Mouse (Mus musculus) limb, embryonic 12.5 days (tissue): ENCODE data around the gene Sec22a. TPM values are rescaled to one million over a fixed set of nuclear protein-coding genes. Genes with fewer than 3 reads are reported as not detected.

Source experiments
- ATAC-seq: fragments of 200-750 bp; cut with Nextera tagmentation; 2 replicates; pipeline ENCODE4 v1.8.0; 2017; ENCODE audit warnings: low read depth, moderate TSS enrichment; ENCODE audit not compliant: insufficient number of reproducible peaks, insufficient read depth, low FRiP score, low TSS enrichment
- H3K27ac ChIP-seq: fragments of 300-500 bp; sonication (generic); 2 replicates; pipeline ENCODE4 v1.5.1; 2016; ENCODE audit warnings: mild to moderate bottlenecking, moderate library complexity
- H3K27me3 ChIP-seq: fragments of 300-500 bp; sonication (generic); 2 replicates; pipeline ENCODE4 v1.6.1; 2016; ENCODE audit warnings: mild to moderate bottlenecking, moderate library complexity
- H3K36me3 ChIP-seq: fragments of 300-500 bp; sonication (generic); 2 replicates; pipeline ENCODE4 v1.6.1; 2016; ENCODE audit warnings: mild to moderate bottlenecking, moderate library complexity
- H3K4me1 ChIP-seq: fragments of 300-500 bp; sonication (generic); replicated peaks from 2 replicates; pipeline ENCODE4 v1.6.1; 2016
- H3K4me2 ChIP-seq: fragments of 300-500 bp; sonication (generic); 2 replicates; pipeline ENCODE4 v1.6.1; 2016; ENCODE audit warnings: mild to moderate bottlenecking, moderate library complexity
- H3K4me3 ChIP-seq: fragments of 300-500 bp; sonication (generic); replicated peaks from 2 replicates; pipeline ENCODE4 v1.5.1; 2016; ENCODE audit warnings: mild to moderate bottlenecking
- H3K9ac ChIP-seq: fragments of 300-500 bp; sonication (generic); replicated peaks from 2 replicates; pipeline ENCODE4 v1.6.1; 2016; ENCODE audit warnings: mild to moderate bottlenecking, moderate library complexity
- H3K9me3 ChIP-seq: fragments of 300-500 bp; sonication (generic); 2 replicates; pipeline ENCODE4 v1.6.1; 2016; ENCODE audit warnings: mild to moderate bottlenecking, moderate library complexity
- WGBS: fragments of 180-500 bp; shearing (Covaris S2); methylation state at CpG from one replicate; pipeline ENCODE4 v1.1.7; 2016; 5-methylcytosine and 5-hydroxymethylcytosine counted together
- polyA plus RNA-seq: library from polyadenylated mRNA; unstranded; fragments of >200 nt; fragmentation: Nextera tagmentation; extraction: Ambion mirVana; gene quantifications from 2 replicates; pipeline ENCODE4 v1.2.1, GENCODE M21; 2016

Sec22a gene
- polyA plus RNA-seq, 1 experiment from 2014 or later: 39.1 TPM

DNA sequence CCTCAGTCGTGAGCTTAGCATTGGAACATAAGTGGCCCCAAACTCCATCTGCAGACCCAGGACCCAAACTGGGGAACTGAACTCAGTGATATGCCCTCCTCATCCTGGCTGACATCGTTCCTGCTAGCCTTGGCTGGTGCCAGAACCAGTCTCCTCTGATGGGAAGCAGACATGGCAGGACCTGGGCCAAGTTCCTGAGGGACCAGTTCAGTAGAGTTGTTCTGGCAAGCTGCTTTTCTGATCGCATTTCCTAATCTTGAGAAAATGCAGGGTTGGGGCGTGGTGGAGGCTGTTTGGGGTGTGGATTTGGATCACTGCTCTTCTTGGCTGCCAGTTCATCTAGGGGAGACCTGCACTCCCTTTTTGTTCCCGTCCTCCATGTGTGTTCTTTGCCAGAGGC lies 65.9 kb downstream of the Sec22a start:
- Histone ChIP-seq H3K27ac (no peak overlapping the region), H3K36me3 (no peaks in the 10 kb centered on the region), H3K4me2 (no peak overlapping the region), H3K27me3 (no peaks in the 10 kb centered on the region), H3K4me3 (no peak overlapping the region), H3K9ac (no peak overlapping the region), H3K4me1 (no peaks in the 10 kb centered on the region), H3K9me3 (no peaks in the 10 kb centered on the region)
- no peak for ATAC-seq
- 80% methylated on average over 5 of the region's 5 CpGs for WGBS

DNA sequence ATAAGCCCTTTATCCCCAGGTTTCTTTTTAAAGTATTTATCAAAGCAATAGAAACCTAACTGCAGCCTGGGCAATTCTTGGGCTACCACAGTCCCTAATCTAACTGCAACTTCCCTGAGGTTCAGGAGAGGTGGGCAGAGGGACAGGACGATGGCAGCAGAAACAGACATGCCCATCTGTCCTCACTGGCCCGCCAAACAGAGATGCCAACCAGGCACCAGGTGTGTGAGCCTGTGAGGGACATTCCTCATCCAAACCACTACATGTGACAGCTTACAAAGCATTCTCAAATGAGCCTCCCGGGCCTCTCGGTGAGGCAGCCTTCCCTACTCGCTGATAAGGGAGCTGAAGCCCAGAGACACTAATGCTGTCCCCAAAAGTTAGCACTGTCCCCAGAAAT lies 76.5 kb downstream of the Sec22a start:
- WGBS: 89% methylated on average over 5 of the region's 5 CpGs
- ATAC-seq: no peak
- peaks cover 7% of the 10 kb centered on the region; the same call in 1 of the 2 replicates for H3K27me3 ChIP-seq
- 0 out of 2 replicates have a peak, but pooled peaks cover 7% of the 10 kb centered on the region for H3K36me3 ChIP-seq
- no peaks in the 10 kb centered on the region for H3K9me3 ChIP-seq
- H3K4me3 ChIP-seq: no peak overlapping the region
- no peak overlapping the region for H3K9ac ChIP-seq
- H3K4me1 ChIP-seq: no peaks in the 10 kb centered on the region
- no peak overlapping the region for H3K27ac ChIP-seq
- no peak overlapping the region for H3K4me2 ChIP-seq

DNA sequence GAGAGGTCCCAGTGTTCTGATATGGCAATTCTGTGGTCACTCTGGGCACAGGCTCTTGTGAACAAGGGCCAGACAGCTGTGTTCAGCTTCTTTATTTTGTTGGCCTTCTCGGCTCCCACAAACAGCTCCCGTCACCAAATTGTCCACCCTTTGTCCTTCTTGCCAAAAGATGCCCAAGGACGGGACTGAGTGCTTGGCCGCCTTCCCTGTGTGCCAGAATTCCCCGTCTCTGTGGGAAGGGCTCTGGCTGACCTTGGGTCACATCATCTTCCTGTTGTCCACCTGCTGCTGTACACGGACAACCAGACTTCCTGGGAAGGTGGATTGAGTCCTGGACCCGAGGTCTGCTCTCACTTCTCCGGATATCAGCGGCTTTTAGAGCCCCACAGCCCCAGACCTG lies 77.9 kb downstream of the Sec22a start:
- Histone ChIP-seq H3K36me3 (0 out of 2 replicates have a peak, but pooled peaks cover 3% of the 10 kb centered on the region), H3K4me2 (no peak overlapping the region), H3K27ac (no peak overlapping the region), H3K9me3 (no peaks in the 10 kb centered on the region), H3K27me3 (peaks cover 7% of the 10 kb centered on the region; the same call in 1 of the 2 replicates), H3K4me3 (no peak overlapping the region), H3K9ac (no peak overlapping the region), H3K4me1 (no peaks in the 10 kb centered on the region)
- WGBS: 81% methylated on average over 9 of the region's 9 CpGs
- no peak for ATAC-seq

DNA sequence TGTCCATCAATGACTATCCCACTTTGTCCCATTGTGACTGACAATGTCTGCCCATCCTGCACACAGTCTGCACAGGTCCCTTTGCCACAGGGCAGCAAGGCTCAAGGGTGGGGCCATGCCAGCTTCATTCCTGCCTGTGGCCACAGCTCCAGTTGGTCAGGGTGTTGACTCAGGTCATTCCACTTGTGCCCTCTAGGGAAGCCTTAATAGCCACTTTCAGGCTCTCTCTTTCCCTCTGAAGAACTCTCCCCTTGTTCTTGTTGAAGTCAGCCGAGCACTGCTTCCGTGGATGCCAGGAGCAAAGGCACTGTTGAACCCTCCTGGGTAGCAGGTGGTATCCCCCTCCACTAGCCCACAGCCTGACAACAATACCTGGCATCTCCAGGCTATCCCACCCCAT lies 81.3 kb downstream of the Sec22a start:
- WGBS: 72% methylated on average over 2 of the region's 2 CpGs
- no peak for ATAC-seq
- H3K9me3 ChIP-seq: no peaks in the 10 kb centered on the region
- no peak overlapping the region for H3K27ac ChIP-seq
- no peaks in the 10 kb centered on the region for H3K4me1 ChIP-seq
- no peaks in the 10 kb centered on the region for H3K27me3 ChIP-seq
- H3K4me2 ChIP-seq: no peak overlapping the region
- no peak overlapping the region for H3K4me3 ChIP-seq
- H3K9ac ChIP-seq: no peak overlapping the region
- 0 out of 2 replicates have a peak, but pooled peaks cover 3% of the 10 kb centered on the region for H3K36me3 ChIP-seq

GRCm38 (mm10) chr16:35278166-35278565 lies 85.6 kb downstream of the Sec22a start:
- 81% methylated on average over 6 of the region's 6 CpGs for WGBS
- Histone ChIP-seq H3K9ac (no peak overlapping the region), H3K27ac (no peak overlapping the region), H3K4me1 (peaks cover 9% of the 10 kb centered on the region; the same call in 1 of the 2 replicates), H3K27me3 (peaks cover 18% of the 10 kb centered on the region), H3K36me3 (0 out of 2 replicates have a peak, but pooled peaks cover 3% of the 10 kb centered on the region), H3K4me3 (no peak overlapping the region), H3K9me3 (no peaks in the 10 kb centered on the region), H3K4me2 (no peak overlapping the region)
- no peak for ATAC-seq

DNA sequence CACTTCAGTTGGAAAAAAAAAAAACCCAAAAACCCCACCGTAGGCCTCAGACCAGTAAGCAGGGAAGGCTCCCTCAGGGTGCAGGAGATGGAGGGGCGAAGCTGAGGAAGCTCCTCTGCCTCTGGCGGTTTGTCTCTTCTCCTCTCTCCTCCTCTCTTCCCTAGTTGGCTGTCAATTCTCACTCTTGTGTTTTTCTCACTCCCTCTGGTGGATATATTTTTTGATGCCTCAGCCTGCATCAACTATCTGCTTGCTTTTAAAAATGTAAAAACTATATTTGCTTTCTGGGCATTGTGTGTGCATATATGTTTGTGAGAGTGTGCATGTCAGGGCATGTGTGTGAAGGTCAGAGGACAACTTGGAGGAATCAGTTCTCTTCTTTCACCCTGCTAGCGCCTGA lies 91.3 kb downstream of the Sec22a start:
- H3K36me3 ChIP-seq: no peaks in the 10 kb centered on the region
- H3K27ac ChIP-seq: no peak overlapping the region
- no peak overlapping the region for H3K4me2 ChIP-seq
- H3K4me3 ChIP-seq: no peak overlapping the region
- no peaks in the 10 kb centered on the region for H3K9me3 ChIP-seq
- no peak for ATAC-seq
- 63% methylated on average over 4 of the region's 4 CpGs for WGBS
- H3K9ac ChIP-seq: no peak overlapping the region
- H3K4me1 ChIP-seq: peaks cover 18% of the 10 kb centered on the region; the same call in 1 of the 2 replicates
- H3K27me3 ChIP-seq: peaks cover 18% of the 10 kb centered on the region

GRCm38 (mm10) chr16:35271572-35271971 lies 92.1 kb downstream of the Sec22a start:
- 45% methylated on average over 4 of the region's 4 CpGs for WGBS
- Histone ChIP-seq H3K27ac (no peak overlapping the region), H3K4me3 (no peak overlapping the region), H3K36me3 (no peaks in the 10 kb centered on the region), H3K4me2 (no peak overlapping the region), H3K4me1 (peaks cover 18% of the 10 kb centered on the region; the same call in 1 of the 2 replicates), H3K27me3 (peaks cover 13% of the 10 kb centered on the region), H3K9me3 (no peaks in the 10 kb centered on the region), H3K9ac (no peak overlapping the region)
- ATAC-seq: no peak

DNA sequence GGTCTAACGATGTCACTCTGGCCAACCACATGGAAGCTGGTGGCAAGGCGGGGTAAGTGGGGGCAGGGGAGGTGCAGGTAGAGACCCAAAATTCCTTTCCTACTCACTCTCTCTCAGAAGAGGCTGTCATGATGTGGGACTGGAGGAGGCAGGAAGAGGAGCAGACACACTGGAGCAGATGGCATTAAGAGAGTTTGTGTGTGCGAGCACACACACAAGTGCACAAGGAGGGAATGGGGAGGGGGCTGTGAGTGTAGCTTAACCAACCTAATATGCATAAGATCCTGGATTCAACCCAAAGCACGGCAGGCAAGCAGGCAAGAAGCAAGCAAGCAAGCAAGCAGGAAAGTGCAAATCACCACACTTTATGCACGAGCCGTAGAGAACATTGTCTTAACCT lies 92.8 kb downstream of the Sec22a start:
- H3K4me1 ChIP-seq: peaks cover 20% of the 10 kb centered on the region; the same call in 1 of the 2 replicates
- no peak for ATAC-seq
- 76% methylated on average over 6 of the region's 6 CpGs for WGBS

DNA sequence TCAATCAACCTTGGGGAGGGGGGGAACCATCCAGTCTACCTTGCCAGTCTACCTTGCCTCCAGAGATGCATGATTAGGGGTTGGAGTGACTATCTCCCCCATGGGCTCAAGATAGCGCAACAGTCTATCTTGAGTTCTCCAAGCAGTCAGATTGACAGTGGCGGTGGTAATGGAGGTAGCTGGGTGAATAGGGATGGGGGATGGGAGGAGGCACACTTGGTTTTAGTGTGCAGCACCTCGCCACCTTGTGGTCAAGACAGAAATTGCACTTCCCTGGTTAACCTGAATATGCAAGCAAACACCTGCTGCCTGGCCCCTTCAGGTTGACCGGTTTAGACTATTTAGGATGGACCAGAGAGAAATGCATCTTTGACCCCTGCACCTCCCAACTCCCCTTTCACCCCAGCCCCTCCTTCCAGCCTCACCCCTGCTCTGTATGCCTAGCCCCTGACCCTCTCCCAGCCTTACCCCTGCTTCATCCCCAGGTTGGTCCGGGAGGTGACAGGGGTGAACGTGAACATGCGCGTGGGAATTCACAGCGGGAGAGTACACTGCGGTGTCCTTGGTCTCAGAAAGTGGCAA lies 93.3 kb downstream of the Sec22a start:
- 43% methylated on average over 10 of the region's 10 CpGs for WGBS
- Histone ChIP-seq H3K27ac (no peak overlapping the region), H3K27me3 (peaks cover 10% of the 10 kb centered on the region), H3K9me3 (no peaks in the 10 kb centered on the region), H3K4me3 (no peak overlapping the region), H3K4me2 (no peak overlapping the region), H3K36me3 (no peaks in the 10 kb centered on the region), H3K4me1 (peaks cover 22% of the 10 kb centered on the region; the same call in 1 of the 2 replicates), H3K9ac (no peak overlapping the region)
- no peak; the same call in 1 of the 2 replicates for ATAC-seq

More for the DNA sequence above, 92.8 kb downstream of the Sec22a start:
- H3K27ac ChIP-seq: no peak overlapping the region
- no peaks in the 10 kb centered on the region for H3K9me3 ChIP-seq
- H3K27me3 ChIP-seq: peaks cover 11% of the 10 kb centered on the region
- no peak overlapping the region for H3K9ac ChIP-seq
- no peaks in the 10 kb centered on the region for H3K36me3 ChIP-seq
- H3K4me2 ChIP-seq: no peak overlapping the region
- no peak overlapping the region for H3K4me3 ChIP-seq

Other genes starting within 250 kb of the Sec22a start
- gene Adcy5, start 209.0 kb downstream of the Sec22a start, polyA plus RNA-seq: 2.2 and 2.7 TPM in 2 replicates
- gene Pdia5, start 127.0 kb upstream of the Sec22a start, polyA plus RNA-seq: 24.1 and 27.9 TPM in 2 replicates
- gene Sema5b, start 177.2 kb upstream of the Sec22a start, polyA plus RNA-seq: 9.4 and 10.0 TPM in 2 replicates